In the genomic region with DNA sequence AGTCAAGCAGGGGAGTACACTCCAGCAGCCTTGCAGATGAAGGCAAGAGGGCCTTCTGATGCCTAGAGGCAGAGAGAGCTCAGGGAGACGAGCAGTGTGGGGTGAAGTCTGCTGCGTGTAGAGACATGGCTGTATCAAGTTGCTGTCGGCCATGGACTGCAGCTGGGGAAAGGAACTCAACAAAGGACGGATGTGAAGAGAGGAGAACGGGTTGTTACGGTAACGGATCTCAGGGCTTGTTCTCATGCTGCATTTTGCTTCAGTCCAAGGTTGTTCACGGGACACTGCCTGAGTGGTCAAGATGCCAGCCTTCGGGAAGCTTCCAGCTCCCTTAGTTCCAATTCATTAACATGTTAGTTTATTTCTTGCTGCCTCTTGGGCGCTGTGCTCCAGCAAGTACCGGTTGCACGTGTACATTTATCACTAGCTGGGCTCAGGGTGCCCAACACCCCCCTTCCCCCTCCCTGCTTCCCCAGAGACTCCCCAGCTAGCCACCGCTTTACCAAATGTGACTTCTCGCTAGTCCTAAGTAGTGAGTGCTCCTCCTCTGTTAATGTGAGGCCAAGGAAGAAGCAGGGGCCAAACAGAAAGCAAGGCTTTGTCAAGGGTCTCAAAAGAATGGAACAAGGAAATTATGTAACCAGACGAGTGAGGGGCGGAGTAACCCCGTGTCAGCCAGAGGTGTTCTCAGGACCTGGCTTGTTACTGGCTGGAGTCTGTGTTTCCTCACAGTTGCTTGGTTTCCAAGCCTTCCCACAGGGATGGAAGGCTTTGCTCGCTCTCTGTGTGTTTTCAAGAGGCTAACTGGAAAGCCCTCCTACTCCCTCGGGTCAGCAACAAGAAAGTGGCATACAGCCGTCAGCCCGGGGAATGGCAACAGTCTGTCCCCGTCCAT, we compare ENCODE assay signal across 8 mouse cellular contexts.
DNase-seq lines count a peak whose midpoint lies in the region; ATAC-seq and TF ChIP-seq lines count a peak whose summit lies in the region.

No protein-coding gene starts in this region.

- no peak overlapping the region; the same call in 1 of the 2 replicates for H3K4me3 ChIP-seq in intestine, embryonic 14.5 days (ENCODE audit: low read depth, low read length)
- H3K4me3 ChIP-seq in intestine, embryonic 16.5 days (ENCODE audit: low read length): no peak overlapping the region
- no peak overlapping the region for H3K4me3 ChIP-seq in heart, postnatal 0 days (ENCODE audit: low read depth, low read length)
- peak overlapping the region; percentile 5 for H3K4me3 ChIP-seq in megakaryocyte, embryonic 14.5 days (replicated peaks)

- H3K4me2 ChIP-seq in intestine, embryonic 14.5 days (ENCODE audit: low read length): peak overlapping the region; percentile 36
- H3K4me2 ChIP-seq in intestine, embryonic 16.5 days (ENCODE audit: low read depth, low read length): no peak overlapping the region
- H3K4me2 ChIP-seq in heart, postnatal 0 days (ENCODE audit: low read depth, low read length): peak overlapping the region; percentile 17

- TF ChIP-seq EP300 in heart, postnatal 0 days (IDR thresholded peaks at IDR 0.05; ENCODE audit: low read depth): no peak

- peaks cover 29% of the 10 kb centered on the region for H3K4me1 ChIP-seq in intestine, embryonic 14.5 days (replicated peaks; ENCODE audit: control insufficient read depth, insufficient read depth, low read length)
- H3K4me1 ChIP-seq in intestine, embryonic 16.5 days (ENCODE audit: control insufficient read depth, insufficient read depth, low read length): peaks cover 3% of the 10 kb centered on the region; the same call in 1 of the 2 replicates
- no peaks in the 10 kb centered on the region for H3K4me1 ChIP-seq in heart, postnatal 0 days (ENCODE audit: control insufficient read depth, insufficient read depth)
- peaks cover 11% of the 10 kb centered on the region; the same call in 1 of the 2 replicates for H3K4me1 ChIP-seq in megakaryocyte, embryonic 14.5 days

- H3K27me3 ChIP-seq in intestine, embryonic 14.5 days (replicated peaks; ENCODE audit: control insufficient read depth, insufficient read depth, low read length): no peaks in the 10 kb centered on the region
- no peaks in the 10 kb centered on the region for H3K27me3 ChIP-seq in intestine, embryonic 16.5 days (replicated peaks; ENCODE audit: control insufficient read depth, insufficient read depth, low read length)
- no peaks in the 10 kb centered on the region for H3K27me3 ChIP-seq in heart, postnatal 0 days (ENCODE audit: control insufficient read depth, insufficient read depth, low read length)
- peaks cover 37% of the 10 kb centered on the region for H3K27me3 ChIP-seq in megakaryocyte, embryonic 14.5 days (replicated peaks)

- no peak for TF ChIP-seq CTCF in heart, postnatal 0 days (IDR thresholded peaks at IDR 0.05; ENCODE audit: low read depth)

- H3K27ac ChIP-seq in intestine, embryonic 14.5 days (ENCODE audit: low read depth): peak overlapping the region; percentile 22; the same call in 1 of the 2 replicates
- H3K27ac ChIP-seq in intestine, embryonic 16.5 days (ENCODE audit: low read length): no peak overlapping the region
- H3K27ac ChIP-seq in heart, postnatal 0 days (ENCODE audit: low read depth): no peak overlapping the region

- DNase-seq in intestine, embryonic 14.5 days (ENCODE audit: low spot score): peak; percentile 61
- DNase-seq in c-Kit-positive CD71-negative TER-119-negative erythroid progenitor cells, embryonic 14.5 days (ENCODE audit: low read depth): peak; percentile 5
- DNase-seq in heart, postnatal 0 days (ENCODE audit: low spot score): no peak
- DNase-seq in adrenal gland, adult 2 months: no peak
- DNase-seq in cerebellum, postnatal 4 days (ENCODE audit: low spot score in 2 of 2): no peak
- no peak for DNase-seq in urinary bladder, postnatal 10 days (ENCODE audit: low spot score)

- WGBS in intestine, embryonic 14.5 days: 30% methylated on average over 22 of the region's 22 CpGs
- 37% methylated on average over 22 of the region's 22 CpGs for WGBS in intestine, embryonic 16.5 days
- WGBS in heart, postnatal 0 days: 46% methylated on average over 22 of the region's 22 CpGs

- no peaks in the 10 kb centered on the region for H3K36me3 ChIP-seq in intestine, embryonic 14.5 days (ENCODE audit: control insufficient read depth, insufficient read depth, low read length)
- H3K36me3 ChIP-seq in intestine, embryonic 16.5 days (ENCODE audit: control insufficient read depth, insufficient read depth, low read length): no peaks in the 10 kb centered on the region
- no peaks in the 10 kb centered on the region for H3K36me3 ChIP-seq in heart, postnatal 0 days (replicated peaks; ENCODE audit: control insufficient read depth, insufficient read depth, low read length)
- H3K36me3 ChIP-seq in megakaryocyte, embryonic 14.5 days (replicated peaks; ENCODE audit: low read length): no peaks in the 10 kb centered on the region

- no peak for ATAC-seq in intestine, embryonic 14.5 days (replicated peaks; ENCODE audit: low FRiP score, low TSS enrichment, low read depth)
- ATAC-seq in intestine, embryonic 16.5 days: no peak; the same call in 1 of the 2 replicates
- no peak; the same call in 1 of the 2 replicates for ATAC-seq in heart, postnatal 0 days (ENCODE audit: insufficient read depth, low read depth)

- H3K9ac ChIP-seq in intestine, embryonic 14.5 days (ENCODE audit: low read length): 0 out of 2 replicates have a peak overlapping the region, but pooled peaks have one; percentile 20
- H3K9ac ChIP-seq in intestine, embryonic 16.5 days (ENCODE audit: low read depth, low read length): no peak overlapping the region
- H3K9ac ChIP-seq in heart, postnatal 0 days (replicated peaks; ENCODE audit: low read depth, low read length): no peak overlapping the region

- H3K9me3 ChIP-seq in intestine, embryonic 14.5 days (ENCODE audit: control insufficient read depth, low read length): no peaks in the 10 kb centered on the region
- H3K9me3 ChIP-seq in intestine, embryonic 16.5 days (ENCODE audit: control insufficient read depth, low read length): no peaks in the 10 kb centered on the region
- no peaks in the 10 kb centered on the region for H3K9me3 ChIP-seq in heart, postnatal 0 days (replicated peaks; ENCODE audit: control insufficient read depth, low read length)
- H3K9me3 ChIP-seq in megakaryocyte, embryonic 14.5 days: peaks cover 3% of the 10 kb centered on the region; the same call in 1 of the 2 replicates

Comparison
In these comparisons a context has a peak if more than half of its experiments do, and no peak if none do; other contexts are left out.
1. DNase-seq: peak in intestine, embryonic 14.5 days (single experiment) and c-Kit-positive CD71-negative TER-119-negative erythroid progenitor cells, embryonic 14.5 days (single experiment); none in heart, postnatal 0 days (single experiment), adrenal gland, adult 2 months (single experiment), cerebellum, postnatal 4 days (0 of 2) and urinary bladder, postnatal 10 days (single experiment).